Mouse (Mus musculus) liver, postnatal 0 days (tissue): ENCODE data around the gene Serhl.

Experiments used
- CTCF ChIP-seq: sonication (generic); IDR thresholded peaks from 2 replicates; pipeline ENCODE4 v1.5.1; 2016; ENCODE audit warnings: antibody characterized with exemption, low read depth
- EP300 ChIP-seq: IDR thresholded peaks from 2 replicates; pipeline ENCODE4 v1.6.1; 2016; ENCODE audit warnings: antibody characterized with exemption, low read depth, mild to moderate bottlenecking

GRCm38 (mm10) chr15:83145541-83145940, 56.2 kb downstream of the Serhl start:
- no peak for TF ChIP-seq CTCF
- no peak for TF ChIP-seq EP300
